Mouse (Mus musculus): ENCODE measurements around the gene C130074G19Rik.

C130074G19Rik gene

DNA sequence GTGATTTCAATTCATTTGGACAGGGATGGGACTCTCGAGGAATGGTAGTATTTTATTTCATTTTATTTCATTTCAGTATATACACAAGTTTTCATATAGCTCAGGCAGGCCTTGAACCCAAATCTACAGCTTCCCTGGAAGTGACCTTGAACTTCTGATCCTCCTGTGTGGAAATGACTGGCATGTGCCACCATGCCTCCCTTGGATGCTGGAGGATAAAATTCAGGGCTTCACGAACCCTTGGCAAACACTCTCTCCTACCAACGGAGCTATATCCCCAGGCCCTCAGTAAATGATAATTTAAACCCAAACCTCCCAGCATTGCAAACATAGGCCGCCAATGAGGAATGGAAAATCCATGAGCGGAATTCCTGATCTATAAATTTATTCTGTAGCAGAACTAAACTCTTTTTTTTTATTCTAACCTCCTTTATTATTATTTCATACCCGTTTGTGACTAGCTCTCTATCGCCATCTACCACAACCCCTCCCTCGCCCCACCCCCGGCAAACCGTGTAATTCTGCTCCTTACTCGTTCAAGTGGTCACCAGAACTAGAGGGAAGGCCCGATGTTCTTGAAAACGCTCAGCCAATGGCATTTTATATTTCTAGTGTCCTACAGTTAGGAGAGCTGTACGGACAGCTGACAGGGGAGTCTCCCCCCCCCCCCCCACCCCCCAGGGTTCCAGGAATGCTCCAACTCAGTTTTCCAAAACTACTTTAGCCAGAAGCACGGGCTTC, 38.5 kb downstream of the C130074G19Rik start:
- DNase-seq (ENCODE audit: low spot score in 2 of 2) = no peak

DNA sequence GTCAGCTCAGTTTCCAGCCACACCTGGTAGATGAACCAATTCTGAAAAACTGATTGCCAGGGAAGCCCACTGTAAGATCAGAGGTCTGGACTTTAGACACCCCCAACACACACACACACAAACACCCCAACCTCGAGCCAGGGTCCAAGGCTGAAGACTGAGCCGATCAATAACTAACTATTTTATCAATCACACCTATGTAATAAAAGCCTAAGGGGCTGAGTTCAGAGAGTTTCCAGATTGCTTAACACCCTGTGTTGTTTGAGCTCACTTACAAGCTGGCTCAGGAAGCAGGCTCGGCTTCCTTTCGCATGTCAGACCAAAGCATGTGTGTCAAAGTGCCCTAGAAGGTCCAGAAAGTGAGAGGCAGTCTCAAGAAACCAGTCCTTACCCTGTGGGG, 45.4 kb downstream of the C130074G19Rik start:
- DNase-seq (ENCODE audit: low spot score in 2 of 2) = no peak

DNA sequence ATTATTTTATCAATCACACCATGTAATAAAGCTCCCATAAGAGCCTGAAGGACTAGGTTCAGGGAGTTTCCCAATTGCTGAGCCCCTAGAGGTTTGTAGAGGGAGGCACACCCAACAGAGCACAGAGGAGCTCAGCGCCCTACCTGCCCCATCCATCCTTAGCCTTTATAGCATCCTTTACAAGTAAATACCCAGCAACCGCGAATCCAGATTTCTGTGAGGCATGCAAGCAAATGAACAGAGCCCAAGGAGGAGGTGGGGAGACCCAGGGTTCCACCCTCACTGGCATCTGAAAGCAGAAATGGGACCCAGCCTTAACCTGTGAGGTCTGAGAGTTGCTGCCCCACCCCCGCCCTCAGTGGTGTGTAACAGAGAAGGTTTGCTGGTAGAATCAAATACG, 46.7 kb downstream of the C130074G19Rik start:
- DNase-seq (ENCODE audit: low spot score in 2 of 2) = no peak

DNA sequence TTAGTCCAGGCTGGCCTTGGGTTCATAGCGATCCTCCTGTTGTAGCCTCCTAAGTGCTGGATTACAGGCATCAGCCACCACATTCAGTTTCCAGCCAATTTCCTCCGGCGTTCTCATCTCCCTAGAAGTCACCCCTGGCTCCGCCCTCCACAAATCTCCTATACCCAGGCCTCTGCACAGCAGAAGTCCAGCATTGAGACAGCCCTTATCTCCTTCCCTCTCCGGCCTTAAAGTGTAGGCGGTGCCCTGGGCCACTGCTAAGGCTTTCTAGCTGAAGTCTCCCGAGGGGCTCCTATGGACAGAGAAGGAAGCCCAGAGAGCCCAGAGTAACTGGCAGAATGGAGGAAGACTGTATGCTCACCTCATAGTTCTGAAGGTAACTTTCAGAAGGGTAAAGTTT, 49.5 kb downstream of the C130074G19Rik start:
- DNase-seq (ENCODE audit: low spot score in 2 of 2) = no peak

DNA sequence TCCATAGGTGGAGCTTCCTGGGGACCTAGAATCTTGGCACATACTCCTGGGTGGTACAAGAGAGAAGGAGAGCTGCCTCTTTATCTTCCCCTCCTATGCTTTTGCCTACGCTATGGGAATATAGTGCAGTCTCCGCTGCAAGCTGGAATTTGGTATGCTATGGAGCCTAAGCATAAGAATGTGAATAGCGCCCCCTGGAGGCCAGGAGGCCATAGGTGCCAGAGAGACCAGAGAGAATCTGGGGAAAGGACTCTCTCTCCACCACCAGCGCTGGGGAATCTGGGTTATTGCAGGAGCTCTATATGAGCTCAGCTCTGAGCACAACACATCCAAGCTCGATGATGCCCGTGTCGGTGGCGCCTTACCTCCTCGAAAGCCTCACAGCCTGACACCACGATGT, 50.8 kb downstream of the C130074G19Rik start:
- DNase-seq (ENCODE audit: low spot score in 2 of 2) = no peak

DNA sequence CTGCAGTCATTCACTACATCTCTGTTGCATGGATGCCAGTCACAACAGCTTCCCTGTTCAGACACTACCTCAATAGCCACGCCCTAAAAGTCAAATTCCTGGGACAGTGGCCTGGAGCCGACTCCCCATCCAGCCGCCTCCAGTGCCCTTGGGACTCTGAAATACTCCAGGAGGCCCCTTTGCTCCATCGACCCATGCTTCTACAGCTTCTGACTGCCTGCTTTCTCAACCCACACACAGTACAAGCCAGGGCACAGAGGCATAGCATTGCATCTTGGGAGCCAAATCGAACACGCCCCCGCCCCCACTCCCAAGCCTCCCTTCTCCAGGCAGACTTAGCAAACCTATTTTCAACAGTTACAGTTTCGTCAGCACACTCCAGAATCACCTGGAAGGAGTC, 53.1 kb downstream of the C130074G19Rik start:
- DNase-seq (ENCODE audit: low spot score in 2 of 2) = no peak

DNA sequence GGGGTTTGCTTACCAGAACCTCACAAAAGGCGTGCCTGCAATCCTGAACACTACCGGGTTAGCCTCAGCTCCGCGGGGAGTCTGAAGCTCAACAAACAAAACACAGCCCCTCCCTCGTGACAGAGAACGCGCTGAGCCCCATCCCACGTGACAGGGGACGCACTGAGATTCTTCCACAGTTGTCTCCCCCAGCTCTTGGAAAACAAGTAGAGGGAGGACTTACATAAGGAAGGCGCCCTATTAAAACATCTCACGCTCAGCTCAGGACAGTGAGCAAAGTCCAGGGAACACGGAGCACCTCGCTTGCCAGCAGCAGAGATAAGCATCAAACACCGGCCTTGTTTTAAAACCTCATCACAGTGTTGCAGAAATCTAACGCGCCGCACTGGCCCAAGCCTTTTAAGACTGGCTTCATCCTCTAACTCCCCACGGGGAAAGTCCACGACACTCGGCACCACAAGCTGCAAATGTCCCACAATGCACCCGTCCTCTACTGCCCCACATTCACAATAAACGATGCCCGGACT, 55.8 kb downstream of the C130074G19Rik start:
- no peak for DNase-seq (ENCODE audit: low spot score in 2 of 2)

DNA sequence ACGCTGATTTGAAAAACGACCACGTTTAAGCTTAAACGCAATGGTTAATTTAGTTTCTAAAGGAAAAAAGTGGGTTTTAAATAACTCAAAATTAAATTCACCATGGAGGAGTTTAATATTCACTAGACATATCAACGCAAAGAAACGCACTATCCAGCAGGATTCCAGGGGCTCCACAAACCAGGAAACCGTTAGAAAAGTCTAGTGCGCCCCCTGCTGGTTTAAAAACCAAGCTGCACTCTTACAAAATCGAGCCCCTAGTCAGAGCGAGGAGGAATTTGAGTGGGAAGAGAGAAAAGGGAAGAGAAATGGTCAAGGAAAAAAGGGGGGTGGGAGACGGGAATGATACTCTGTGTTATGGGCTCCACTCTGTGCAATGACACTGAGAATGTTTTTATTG, 57.9 kb downstream of the C130074G19Rik start:
- DNase-seq (ENCODE audit: low spot score in 2 of 2) = peak; percentile 50 to 56

DNA sequence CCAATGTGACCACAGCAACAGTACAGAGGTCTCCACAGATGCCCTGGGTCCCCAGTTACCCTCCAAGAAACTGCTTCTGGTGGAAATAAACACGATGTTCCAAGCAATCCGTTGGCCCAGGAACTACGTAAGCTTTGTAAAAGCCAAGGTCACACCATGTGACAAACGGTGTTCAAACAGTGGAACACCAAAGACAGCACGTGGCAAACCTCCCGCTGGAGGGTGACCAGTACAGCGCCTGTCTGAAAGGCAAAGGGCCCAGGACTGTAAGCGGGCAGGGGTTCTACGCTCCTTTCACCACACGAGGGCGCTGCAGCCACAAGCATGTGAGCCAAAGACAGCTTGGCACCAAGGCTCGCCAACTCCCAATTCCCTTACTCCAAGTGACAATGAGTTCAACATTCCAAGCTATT, 58.6 kb downstream of the C130074G19Rik start:
- DNase-seq (ENCODE audit: low spot score in 2 of 2) = peak; percentile 89

DNA sequence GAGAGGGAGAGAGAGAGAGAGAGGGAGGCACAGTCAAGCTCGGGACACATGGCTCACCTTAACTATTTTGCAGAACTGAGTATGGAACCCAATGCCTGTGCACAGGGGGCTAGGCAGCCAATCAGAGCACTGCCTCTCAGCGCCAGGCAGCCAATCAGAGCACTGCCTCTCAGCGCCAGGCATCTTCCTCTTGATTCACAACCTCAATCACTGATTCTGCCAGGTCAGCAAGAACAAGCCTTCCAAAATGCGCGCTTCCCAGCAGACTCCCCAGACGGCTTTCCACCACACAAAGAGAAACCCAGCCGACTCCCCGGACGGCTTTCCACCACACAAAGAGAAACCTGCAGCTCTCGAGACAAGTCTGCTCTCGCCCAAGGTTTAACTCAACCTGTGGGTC, 60.3 kb downstream of the C130074G19Rik start:
- peak in 1 of 2 experiments; percentile 33 for DNase-seq (ENCODE audit: low spot score in 2 of 2)

Data from right cerebral cortex, adult 2 months (tissue).